Mouse (Mus musculus): ENCODE measurements around the gene Rad51b.
A peak's percentile ranks its signal among the peaks of the same experiment; 100 is the strongest.

The Rad51b gene

DNA sequence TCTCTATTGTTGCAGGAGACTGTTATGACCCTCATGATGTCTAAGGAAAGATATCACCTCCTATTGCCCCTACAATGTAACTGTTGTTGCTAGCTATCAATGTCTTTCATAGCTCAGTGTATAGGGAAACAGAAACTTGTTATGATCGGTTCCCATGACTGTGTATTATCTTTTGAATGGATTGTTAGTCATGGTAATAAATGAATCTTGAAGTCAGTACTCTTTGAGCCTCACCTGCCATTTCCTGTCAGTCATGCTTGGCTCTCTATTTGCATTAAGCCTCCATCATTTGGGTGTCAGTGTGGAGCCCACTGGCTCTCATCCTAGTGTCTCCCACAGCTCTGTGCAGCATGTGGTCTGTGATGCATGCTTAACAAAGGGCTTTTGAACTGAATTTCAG is 326.2 kb downstream of the Rad51b start:
- no peak for DNase-seq

DNA sequence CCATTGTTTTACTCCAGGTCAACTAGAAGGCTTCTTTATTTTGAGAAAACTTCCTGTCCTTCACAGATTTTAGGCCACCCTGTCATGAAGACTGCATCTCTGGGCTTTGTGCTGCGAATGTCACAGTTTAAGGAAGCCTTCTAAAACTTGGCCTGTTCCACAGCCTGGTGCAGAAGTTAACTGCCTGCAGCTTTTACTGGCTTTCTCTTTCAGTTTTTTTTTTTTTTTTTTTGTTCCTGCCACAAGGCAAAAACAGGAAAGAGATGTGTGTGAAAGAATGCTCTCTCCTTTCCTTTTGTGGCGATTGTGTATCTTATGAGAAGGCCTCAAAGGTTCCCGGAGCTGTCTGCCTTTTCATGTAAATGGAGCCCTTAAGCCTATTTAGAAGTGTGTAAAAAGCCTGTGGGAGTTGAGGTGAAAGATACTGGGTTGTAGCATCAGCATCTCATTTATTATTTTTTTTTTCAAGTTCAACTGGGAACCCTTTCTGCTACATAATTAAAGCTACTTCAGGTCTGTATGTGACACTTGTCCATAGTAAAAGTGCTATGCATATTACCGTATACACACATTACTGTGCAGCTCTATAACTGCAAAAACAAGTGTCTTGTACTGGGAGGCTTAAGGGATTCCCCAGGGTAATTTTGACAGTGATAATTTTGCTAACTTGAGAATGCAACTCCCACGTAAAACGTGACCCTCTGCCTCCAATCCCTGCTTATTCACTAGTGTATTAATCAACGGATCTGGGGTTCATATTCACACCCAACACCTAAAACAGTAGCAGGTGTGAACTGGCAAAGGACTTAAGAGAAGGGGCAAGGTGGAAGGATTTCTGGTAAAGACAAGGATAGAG is 328.8 kb downstream of the Rad51b start:
- DNase-seq: no peak

DNA sequence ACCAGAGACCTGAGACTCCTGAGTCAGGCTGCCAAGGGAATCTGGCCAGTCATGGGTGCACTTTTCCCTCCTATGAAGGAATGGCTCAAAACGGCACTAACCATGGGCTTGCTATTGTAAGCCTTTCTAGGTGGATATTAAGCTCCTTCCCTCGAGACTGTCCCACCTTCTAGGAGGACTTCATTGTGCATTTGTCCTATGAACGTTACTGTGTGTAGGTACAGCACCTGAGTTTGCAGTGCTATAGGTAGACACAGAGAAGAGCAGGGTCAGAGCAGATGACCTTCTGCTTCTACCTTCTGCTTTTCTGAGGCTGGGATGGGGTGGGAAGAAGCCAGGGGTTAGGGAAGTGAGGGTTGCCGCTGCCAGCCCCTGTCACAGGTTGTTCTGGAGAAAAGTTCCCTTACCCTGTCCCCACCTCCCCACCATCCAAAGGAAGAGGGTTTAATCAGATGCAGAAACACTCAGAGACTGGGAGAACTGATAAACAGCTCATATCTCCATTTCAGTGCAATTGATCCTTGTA is 329.5 kb downstream of the Rad51b start:
- DNase-seq: no peak

DNA sequence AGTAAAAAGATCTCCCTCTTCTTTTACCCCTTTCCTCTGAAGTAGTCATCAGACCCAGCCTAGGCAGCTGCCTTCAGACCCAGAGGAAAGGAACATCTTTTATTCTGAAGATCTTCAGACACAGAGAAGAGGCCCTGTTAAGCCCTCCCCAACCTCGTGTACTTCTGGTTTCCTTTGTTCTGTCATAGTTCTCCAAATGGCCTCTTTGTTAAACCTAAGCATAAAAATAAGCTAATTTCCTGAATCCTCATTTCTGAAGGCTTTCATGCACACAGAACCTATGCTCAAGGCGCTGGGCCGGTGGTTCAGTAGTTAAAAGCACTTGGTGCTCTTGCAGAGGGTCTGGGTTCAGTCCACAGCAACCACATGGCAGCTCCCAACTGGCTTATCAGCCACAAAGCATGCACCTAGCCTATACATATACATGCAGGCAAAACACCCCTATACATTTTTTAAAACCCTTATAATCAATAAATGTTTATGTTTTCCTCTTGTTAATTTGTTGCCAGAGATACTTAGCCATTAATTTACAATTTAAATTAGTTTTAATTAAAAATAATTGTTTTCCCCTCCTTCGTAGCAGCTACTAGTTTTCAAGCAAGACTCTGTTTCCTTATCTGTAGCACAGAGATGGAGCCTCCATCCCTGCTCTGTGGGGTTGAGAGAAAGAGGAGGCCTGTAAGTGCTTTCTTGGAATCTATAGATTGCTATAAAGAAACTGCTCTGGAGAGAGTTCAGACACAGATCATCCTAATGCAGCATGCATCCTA is 330.5 kb downstream of the Rad51b start:
- DNase-seq: no peak

DNA sequence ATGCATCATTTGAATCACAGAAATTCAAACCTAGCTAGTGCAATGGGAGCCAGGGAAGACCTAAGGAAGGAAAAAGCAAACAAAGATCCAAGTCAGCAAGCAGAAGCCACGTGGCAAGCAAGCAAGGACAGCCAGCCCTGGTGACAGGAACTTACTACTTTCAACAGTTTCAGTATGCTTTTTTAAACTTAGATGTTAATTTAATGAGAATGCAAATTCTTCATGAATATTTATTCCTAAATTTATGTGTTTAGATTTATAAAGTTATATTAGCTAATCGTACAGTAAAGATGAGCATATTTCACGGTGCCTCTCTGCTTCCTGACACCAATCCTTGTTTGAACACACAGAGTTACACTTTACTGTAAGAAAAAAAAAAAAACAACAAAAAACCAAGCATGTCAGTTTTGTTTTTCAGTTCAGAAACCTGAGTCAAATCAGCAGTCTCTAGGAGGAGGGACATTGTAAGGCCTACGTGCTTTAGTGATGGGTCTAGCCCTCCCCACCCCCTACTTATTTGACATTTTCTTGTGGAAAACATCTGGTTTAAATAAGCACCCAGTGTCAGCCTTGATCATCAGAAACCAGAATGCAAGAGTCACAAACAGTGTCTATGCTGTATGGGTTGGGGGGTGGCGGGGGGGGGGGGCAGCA is 331.2 kb downstream of the Rad51b start:
- no peak for DNase-seq

DNA sequence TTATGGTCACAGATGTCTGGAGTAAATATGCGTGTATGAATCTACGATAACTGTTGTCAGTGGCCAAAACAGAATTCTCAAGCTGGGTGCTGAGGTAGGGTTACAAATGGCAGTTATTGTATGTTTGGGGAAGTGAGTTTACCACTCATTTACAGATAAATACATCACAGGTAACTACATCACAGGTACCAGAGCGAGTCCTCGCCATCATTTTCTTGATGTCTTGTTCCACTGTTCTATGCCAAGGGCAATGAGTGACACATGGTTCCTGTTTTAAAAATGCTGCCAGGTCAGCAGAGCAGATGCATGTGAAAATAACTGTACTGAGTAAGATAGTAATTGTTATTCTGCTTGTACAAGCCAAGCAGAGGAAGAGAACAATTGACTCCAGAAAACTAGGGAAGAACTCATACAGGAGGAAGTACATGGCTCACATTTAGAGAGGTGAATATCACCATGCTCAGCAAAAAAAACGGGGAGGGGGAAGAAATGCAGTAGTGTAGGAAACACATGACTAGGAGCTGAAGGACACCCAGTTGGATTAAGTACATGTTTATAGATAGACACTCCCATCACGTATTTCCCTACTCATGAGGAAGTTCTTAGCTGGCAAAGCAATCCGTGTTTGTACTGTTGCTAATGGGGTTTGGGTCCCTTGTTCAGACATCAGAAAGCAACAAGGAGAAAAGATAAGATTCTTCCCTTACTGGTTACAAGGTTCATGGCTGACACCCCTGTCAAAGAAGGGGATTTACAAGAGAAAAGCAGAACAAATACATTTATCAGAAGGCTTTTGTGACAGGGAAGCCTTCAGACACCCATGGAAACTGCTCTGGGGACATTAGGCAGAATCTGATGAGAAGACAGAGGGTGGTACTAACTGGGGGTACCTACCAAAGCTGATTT is 333.1 kb downstream of the Rad51b start:
- no peak for DNase-seq

DNA sequence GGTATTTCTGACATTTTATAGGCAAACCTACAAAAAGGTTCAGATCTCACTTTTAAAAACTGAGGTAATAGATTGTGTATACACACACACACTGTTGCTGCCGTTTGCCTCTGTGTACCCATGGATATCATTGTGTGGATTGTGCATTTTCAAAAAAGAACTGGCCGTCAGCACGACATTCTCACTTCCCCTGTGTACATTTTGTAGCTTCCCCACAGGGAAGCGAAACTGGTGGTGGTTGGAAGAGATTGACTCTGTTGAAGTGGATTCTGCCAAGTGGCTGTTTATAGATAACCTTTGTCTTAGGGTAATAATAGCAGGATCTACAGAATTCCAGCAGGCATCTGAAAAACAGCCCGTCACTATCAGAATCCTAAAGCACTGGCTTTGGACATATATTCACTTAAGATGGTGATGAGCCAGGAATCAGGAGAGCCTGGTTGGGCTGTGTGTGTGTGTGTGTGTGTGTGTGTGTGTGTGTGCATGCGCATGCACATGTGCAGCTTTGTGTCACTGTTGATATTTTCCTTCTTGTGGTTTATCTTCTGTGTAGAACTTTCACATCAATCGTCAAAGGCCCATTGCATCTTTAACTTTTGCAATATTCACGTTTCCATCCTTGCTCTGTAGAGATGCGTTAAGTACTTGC is 336.5 kb downstream of the Rad51b start:
- DNase-seq: no peak

DNA sequence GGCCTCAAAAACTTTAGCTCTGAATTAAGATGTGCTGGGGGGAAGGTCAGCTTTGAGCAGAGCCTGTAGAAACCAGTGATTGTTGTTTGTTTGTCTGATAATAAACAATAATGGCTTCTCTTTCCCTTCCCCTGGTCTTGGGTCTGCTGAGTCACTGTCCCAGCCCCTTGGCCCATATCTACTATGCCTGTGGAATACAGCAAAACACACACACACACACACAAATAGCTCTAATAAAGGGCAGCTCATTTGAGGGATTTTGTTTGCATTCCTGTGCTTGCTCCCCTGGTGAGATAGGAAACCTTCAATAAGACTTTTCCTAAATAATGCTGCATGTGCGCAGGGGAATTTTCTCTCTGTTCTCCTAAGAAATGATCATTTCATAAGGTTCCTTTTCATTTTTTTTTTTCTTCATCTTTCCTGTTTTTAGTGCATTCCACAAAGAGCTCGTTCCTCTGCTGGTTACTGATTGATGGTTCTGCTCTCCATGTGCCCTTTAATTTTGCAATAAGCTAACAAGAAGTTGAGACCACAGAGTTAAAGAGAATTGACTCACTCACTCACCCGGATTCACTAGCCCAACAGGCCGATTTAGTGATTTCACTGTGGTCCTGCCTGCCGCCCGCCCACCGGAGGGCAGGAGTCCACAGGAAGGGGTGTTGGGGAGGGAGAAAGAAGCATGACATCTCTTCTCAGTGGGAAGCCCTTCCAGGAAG is 344.6 kb downstream of the Rad51b start:
- no peak for DNase-seq

DNA sequence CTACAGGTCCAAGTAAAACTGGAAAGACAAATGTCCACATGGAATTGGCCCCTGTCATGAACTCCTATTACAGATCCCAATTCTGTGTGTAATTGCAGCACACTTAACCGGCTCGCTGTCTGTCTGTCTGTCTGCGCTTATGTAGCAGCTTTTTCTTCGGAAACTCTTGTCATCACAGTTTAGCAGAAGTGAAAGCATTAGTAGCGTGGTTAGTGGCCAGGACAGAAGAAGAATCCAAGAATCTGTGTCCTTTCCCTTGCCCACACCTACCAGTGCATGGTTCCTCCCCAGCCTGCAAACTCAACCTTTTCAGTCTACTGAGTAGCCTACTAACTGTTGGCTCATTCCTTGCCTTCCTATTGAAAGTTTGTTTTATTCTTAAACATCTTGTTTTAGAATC is 345.6 kb downstream of the Rad51b start:
- DNase-seq: no peak

DNA sequence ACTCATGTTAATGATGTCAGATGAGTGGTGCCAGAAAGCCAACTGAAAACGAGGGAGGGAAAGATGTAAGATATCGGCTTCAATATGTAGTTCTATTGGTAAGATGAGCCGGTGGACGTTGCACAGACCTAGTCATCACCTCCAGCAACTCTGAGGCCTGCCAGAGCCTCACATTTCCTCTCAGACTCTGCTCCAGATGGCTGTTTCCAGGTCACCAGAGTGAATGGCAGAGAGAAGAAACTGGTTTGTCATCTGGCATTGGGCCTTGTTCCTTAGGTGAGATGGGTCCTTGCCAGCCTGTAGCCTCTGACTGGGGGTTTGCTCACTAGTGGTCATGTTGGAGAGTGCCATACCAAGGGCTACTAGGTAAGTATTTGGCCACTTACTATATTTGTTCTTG is 348.6 kb downstream of the Rad51b start:
- DNase-seq: peak; percentile 9

DNA sequence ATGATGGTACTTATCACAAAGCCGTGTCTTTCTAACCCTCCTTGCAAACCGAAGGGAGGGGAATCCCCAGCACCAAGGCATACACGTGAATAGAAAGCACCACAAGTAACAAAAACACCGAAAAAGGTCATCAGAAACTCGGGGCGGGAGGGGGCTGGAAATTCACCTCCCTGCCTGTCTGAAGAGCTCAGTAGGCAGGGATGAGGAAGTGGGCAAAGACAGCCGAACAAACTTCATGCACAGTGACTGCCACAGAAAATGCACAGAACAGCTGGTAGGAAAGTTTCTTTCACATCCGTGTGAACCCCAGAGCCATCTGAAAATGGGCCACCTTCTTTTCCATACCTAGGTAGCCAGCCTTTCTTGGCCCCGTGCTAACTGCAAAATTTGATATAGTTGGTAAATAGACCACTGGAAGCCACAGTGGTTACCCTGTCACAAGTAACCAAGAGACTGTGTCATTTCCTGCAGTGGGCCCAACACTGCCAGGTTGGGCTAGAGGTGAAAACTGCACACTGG is 349.6 kb downstream of the Rad51b start:
- DNase-seq: no peak

DNA sequence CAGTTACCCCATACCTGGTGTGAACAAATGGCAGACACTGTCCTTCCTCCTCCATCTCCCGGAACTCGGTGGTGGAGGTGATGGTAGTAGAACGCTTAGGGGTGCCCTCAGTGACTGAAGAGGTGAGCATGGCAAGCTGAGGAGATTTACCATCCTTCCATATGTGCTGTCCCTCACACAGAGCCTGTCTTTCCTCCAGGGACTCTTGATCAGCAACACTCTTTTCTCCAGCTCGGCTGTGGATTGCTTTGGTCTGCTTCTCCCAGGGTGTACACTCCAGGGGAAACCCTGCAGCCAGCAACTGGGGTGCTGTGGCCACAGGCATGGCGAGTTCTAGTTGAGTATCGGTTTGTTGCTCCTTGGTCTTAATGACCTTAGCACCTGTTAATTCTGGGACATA is 350.3 kb downstream of the Rad51b start:
- DNase-seq: no peak

DNA sequence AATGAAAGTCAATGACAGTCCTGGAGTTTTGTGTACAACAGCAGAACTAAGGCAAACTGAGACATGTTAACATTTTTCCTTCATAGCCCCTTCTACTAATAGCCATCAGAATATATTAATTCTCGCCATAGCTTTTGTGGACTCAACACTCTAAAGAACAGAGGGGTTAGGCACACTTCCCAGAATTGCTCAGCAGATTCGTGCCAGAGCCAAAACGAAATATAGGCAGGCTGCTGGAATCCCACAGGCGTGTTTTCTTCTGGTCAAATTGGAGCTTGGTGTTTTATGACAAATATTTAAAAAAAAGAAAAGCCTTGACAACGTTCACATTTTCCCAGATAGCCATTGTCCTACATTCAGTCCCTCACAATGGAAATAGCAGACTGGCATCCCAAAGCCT is 350.9 kb downstream of the Rad51b start:
- no peak for DNase-seq

DNA sequence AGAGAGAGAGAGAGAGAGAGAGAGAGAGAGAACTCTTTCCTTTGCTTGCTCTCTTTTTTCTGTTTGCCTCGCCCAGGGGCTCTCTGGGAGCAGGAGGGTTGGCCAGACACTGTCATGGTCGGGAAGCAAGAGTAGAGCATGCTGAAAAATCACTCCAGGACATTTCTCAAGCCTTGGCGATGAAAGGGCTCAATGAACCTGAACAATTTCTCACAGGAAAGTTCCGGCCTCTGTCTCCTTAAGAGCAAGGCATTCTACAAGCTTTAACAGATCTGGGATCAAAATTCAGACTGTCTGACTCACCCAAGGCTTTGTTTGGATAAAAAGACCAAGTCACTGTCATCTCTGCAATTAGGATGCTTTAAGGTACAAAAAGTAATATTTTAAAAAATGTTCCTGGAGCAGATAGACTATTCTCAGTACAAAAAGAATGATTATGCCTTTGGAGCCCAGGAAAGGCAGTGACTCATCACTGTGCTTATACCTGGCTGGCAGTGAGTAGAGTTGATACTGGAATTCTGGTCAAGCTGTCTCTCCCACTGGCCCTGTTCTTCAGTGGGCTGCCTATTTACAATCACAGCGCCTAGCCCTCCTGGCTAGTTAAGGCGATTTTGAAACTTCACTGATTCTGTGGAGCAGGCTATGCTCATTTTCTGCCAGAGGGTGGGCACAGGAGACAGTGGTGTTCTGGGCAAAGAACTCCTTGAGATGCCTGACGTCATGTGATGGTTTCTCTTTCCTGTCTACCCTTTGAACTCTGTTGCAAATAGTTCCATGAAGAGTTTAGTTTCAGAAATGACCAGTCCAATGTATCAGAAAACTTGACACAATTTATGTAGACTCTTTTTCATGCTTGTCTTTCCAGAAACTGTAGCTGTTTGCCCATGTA is 352.0 kb downstream of the Rad51b start:
- no peak for DNase-seq

DNA sequence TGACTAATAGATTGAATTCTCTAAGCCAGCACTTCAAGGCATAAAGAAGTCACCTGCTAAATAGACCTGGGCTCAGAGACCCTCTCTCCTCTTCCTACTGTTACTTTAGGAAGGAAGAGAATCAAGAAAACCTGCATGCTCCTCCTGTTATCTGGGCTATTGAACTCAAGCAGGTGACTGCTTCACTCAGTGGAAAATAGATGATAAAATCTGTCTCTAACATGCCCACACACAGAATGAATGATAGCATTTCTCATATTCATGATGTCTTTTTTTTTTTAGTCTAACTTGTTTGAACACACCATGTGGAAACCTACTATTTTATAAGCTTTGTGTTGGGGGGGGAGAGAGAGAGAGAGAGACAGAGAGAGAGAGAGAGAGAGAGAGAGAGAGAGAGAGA is 352.7 kb downstream of the Rad51b start:
- no peak for DNase-seq

DNA sequence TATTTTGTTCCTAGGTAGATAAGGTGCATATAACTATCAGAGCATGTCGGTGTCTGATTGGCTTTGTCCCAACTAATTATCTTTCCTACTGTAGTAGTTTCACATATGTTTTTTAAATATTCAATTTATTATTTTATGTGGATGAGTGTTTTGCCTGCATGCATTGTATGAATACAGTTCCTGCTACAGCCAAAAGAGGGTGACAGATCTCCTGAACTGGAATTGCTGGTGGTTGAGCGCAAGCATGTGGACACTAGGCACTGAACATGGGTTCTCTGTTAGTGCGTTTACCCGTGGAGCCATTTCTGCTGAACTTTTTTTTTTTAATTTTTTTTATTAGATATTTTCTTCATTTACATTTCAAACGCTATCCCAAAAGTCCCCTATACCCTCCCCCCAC is 358.1 kb downstream of the Rad51b start:
- DNase-seq: no peak

DNA sequence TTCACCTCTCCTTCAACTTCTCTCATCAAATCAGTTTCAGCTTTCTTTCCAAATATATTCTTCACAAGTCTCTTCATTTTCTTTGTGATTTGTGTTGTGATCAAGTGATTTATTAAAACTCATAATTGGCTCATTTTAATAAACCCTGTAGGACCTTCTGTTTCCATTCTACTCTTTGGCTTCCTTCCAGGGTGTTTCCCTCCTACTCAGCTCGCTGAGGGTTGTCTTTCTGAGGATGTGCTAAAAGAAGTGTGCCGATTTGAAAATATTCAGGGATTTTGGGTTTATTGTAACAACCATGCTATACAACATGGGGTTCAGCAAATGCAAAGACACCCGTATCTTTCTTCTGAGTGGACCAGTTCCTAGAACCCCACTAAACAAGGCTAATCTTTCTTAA is 361.8 kb downstream of the Rad51b start:
- DNase-seq: no peak

DNA sequence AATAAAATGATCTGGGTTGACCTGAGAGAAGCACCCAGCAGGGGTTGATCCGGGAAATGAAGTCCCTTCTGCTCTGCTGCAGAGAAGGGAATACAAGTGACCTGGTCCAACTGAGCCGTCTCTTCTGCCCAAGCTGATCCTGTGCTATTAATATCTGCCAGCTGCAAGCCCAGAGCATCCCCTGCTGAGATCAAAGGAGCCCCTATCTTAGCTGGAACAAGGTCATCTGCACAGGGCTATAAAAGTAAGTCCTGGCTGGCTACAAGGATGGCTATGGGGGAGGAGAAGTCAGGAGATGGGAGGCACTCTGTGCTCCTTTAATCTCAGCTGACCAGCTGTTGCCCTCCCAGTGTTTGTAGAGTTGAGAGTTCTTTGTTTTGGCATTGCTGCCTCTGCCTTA is 364.2 kb downstream of the Rad51b start:
- peak; percentile 5 for DNase-seq

DNA sequence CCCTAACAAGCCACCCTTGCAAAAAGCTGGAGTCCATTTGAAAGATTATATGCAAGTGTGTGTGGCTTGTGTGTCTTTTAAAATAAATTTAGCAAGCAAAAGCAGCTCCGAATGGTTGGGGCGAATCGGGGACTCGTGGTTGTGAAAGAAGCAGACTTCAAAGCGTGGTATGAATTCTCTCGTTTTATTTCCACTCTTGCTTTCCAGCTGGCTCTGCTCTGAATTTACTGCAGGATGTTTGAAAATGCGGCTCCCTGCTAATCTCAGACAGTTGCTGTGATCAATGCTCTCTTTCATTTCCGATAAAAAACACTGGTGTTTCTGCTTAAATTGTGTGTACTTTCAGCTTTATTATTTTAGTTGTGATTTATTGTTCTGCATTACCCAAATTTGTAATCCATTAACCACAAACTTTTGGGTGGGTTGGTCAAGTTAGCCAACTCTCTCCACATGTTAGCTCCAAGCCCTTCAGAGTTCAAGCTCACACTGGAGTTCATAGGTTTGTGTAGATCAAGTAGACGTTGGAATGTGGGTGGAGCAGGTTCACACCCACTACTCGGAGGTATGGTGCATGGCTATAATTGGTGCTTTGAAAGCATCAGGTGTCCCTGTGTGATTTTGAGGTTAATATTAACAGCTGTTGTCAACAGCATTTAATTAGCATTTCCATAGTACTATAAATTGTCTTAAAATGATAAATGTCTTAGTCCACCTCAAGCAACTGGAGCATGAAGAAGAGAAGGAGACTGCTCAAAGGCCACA is 366.2 kb downstream of the Rad51b start:
- DNase-seq: no peak

Data from cerebellum, adult 11-12 months (tissue).